Mouse (Mus musculus): ENCODE measurements around the gene March10. TPM values are rescaled to one million over a fixed set of nuclear protein-coding genes. Genes with fewer than 3 reads are reported as not detected.

March10 gene
- polyA plus RNA-seq, 1 experiment from 2014 or later = 0.19 TPM

GRCm38 (mm10) chr11:105470896-105471295, 14.4 kb upstream of the March10 start:
- Histone ChIP-seq H3K4me1 (ENCODE audit: control insufficient read depth, insufficient read depth, low read length) (peaks cover 42% of the 10 kb centered on the region), H3K9ac (ENCODE audit: low read depth, low read length) (no peak overlapping the region), H3K27me3 (ENCODE audit: control insufficient read depth, insufficient read depth, low read length) (no peaks in the 10 kb centered on the region), H3K4me3 (ENCODE audit: low read depth, low read length) (no peak overlapping the region), H3K4me2 (no peak overlapping the region), H3K9me3 (replicated peaks; ENCODE audit: control insufficient read depth, low read length) (no peaks in the 10 kb centered on the region), H3K27ac (ENCODE audit: low read depth, low read length) (no peak overlapping the region), H3K36me3 (ENCODE audit: control insufficient read depth, insufficient read depth, low read length) (no peaks in the 10 kb centered on the region)
- 88% methylated on average over 4 of the region's 4 CpGs for WGBS (ENCODE audit: insufficient replicate concordance)
- no peak for ATAC-seq (replicated peaks; ENCODE audit: insufficient number of reproducible peaks, low FRiP score, low TSS enrichment)

DNA sequence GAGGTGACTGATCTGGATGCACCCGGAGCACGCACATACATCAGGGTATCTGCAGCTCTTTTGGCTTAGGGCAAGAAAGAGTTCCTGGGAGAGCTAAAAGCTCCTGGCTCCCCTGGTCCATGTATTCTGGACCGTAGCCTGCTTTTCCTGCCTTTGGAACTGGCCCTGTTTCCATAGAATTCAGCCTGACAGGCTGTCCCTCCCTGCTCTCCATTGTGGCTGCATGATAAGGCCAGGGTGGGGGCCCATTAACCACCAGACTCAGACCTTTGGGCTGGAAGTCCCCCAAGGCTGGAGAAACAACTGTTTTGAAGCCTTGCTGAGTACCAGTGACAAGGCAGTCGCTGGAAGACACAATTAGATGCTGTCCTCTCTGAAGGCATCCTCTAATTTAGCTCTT, 13.0 kb upstream of the March10 start:
- Histone ChIP-seq H3K36me3 (ENCODE audit: control insufficient read depth, insufficient read depth, low read length) (no peaks in the 10 kb centered on the region), H3K9ac (ENCODE audit: low read depth, low read length) (peak overlapping the region; percentile 10; the same call in 1 of the 2 replicates), H3K4me2 (no peak overlapping the region), H3K4me1 (ENCODE audit: control insufficient read depth, insufficient read depth, low read length) (peaks cover 43% of the 10 kb centered on the region), H3K9me3 (replicated peaks; ENCODE audit: control insufficient read depth, low read length) (no peaks in the 10 kb centered on the region), H3K27ac (ENCODE audit: low read depth, low read length) (peak overlapping the region; percentile 74), H3K4me3 (ENCODE audit: low read depth, low read length) (no peak overlapping the region), H3K27me3 (ENCODE audit: control insufficient read depth, insufficient read depth, low read length) (no peaks in the 10 kb centered on the region)
- 67% methylated on average over 4 of the region's 4 CpGs for WGBS (ENCODE audit: insufficient replicate concordance)
- ATAC-seq (replicated peaks; ENCODE audit: insufficient number of reproducible peaks, low FRiP score, low TSS enrichment) = no peak

GRCm38 (mm10) chr11:105469091-105469507, 12.6 kb upstream of the March10 start:
- Histone ChIP-seq H3K4me2 (no peak overlapping the region), H3K9me3 (replicated peaks; ENCODE audit: control insufficient read depth, low read length) (no peaks in the 10 kb centered on the region), H3K27me3 (ENCODE audit: control insufficient read depth, insufficient read depth, low read length) (no peaks in the 10 kb centered on the region), H3K27ac (ENCODE audit: low read depth, low read length) (peak overlapping the region; percentile 74), H3K4me3 (ENCODE audit: low read depth, low read length) (no peak overlapping the region), H3K9ac (ENCODE audit: low read depth, low read length) (no peak overlapping the region), H3K4me1 (ENCODE audit: control insufficient read depth, insufficient read depth, low read length) (peaks cover 44% of the 10 kb centered on the region), H3K36me3 (ENCODE audit: control insufficient read depth, insufficient read depth, low read length) (no peaks in the 10 kb centered on the region)
- ATAC-seq (replicated peaks; ENCODE audit: insufficient number of reproducible peaks, low FRiP score, low TSS enrichment) = no peak
- WGBS (ENCODE audit: insufficient replicate concordance) = 53% methylated on average over 8 of the region's 8 CpGs

GRCm38 (mm10) chr11:105468436-105468835, 11.9 kb upstream of the March10 start:
- no peak for ATAC-seq (replicated peaks; ENCODE audit: insufficient number of reproducible peaks, low FRiP score, low TSS enrichment)
- H3K36me3 ChIP-seq (ENCODE audit: control insufficient read depth, insufficient read depth, low read length) = no peaks in the 10 kb centered on the region
- H3K4me1 ChIP-seq (ENCODE audit: control insufficient read depth, insufficient read depth, low read length) = peaks cover 41% of the 10 kb centered on the region
- 0 out of 2 replicates have a peak overlapping the region, but pooled peaks have one; percentile 41 for H3K27ac ChIP-seq (ENCODE audit: low read depth, low read length)
- H3K4me3 ChIP-seq (ENCODE audit: low read depth, low read length) = no peak overlapping the region
- WGBS (ENCODE audit: insufficient replicate concordance) = 67% methylated on average over 5 of the region's 5 CpGs
- no peak overlapping the region for H3K4me2 ChIP-seq
- no peaks in the 10 kb centered on the region for H3K9me3 ChIP-seq (replicated peaks; ENCODE audit: control insufficient read depth, low read length)
- no peaks in the 10 kb centered on the region for H3K27me3 ChIP-seq (ENCODE audit: control insufficient read depth, insufficient read depth, low read length)
- no peak overlapping the region for H3K9ac ChIP-seq (ENCODE audit: low read depth, low read length)

- H3K9ac ChIP-seq (ENCODE audit: low read depth, low read length) = no peak overlapping the region
Measured at GRCm38 (mm10) chr11:105467816-105468215, 11.3 kb upstream of the March10 start.

DNA sequence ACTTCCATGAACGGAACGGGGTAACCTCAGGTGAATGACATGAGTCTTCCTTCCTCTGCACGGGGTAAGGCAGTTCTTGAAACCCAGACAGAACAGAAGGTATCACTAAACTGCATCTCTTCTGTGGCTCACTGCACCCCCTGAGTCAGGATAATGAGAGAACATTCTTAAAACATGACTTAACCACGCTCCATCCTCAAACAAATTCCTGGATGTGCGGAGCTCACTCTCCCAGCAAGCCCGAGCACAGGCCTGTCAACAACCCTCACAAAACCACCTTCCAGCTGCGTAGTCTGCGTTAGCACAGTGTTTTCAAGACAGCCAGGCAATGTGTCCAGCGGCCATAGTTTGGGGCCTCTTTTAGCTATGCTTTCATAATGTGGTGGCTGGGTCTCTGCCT, 10.7 kb upstream of the March10 start:
- ATAC-seq (replicated peaks; ENCODE audit: insufficient number of reproducible peaks, low FRiP score, low TSS enrichment) = 0 out of 2 replicates have a peak, but pooled peaks have one; percentile 18
- no peaks in the 10 kb centered on the region for H3K27me3 ChIP-seq (ENCODE audit: control insufficient read depth, insufficient read depth, low read length)
- H3K4me1 ChIP-seq (ENCODE audit: control insufficient read depth, insufficient read depth, low read length) = peaks cover 30% of the 10 kb centered on the region
- no peaks in the 10 kb centered on the region for H3K9me3 ChIP-seq (replicated peaks; ENCODE audit: control insufficient read depth, low read length)
- no peaks in the 10 kb centered on the region for H3K36me3 ChIP-seq (ENCODE audit: control insufficient read depth, insufficient read depth, low read length)
- H3K4me2 ChIP-seq = no peak overlapping the region
- 24% methylated on average over 9 of the region's 9 CpGs for WGBS (ENCODE audit: insufficient replicate concordance)
- peak overlapping the region; percentile 50; the same call in 1 of the 2 replicates for H3K27ac ChIP-seq (ENCODE audit: low read depth, low read length)
- no peak overlapping the region for H3K9ac ChIP-seq (ENCODE audit: low read depth, low read length)
- H3K4me3 ChIP-seq (ENCODE audit: low read depth, low read length) = no peak overlapping the region

More at GRCm38 (mm10) chr11:105467816-105468215, 11.3 kb upstream of the March10 start:
- Histone ChIP-seq H3K9me3 (replicated peaks; ENCODE audit: control insufficient read depth, low read length) (no peaks in the 10 kb centered on the region), H3K27ac (ENCODE audit: low read depth, low read length) (peak overlapping the region; percentile 50; the same call in 1 of the 2 replicates), H3K4me3 (ENCODE audit: low read depth, low read length) (no peak overlapping the region), H3K4me2 (no peak overlapping the region), H3K36me3 (ENCODE audit: control insufficient read depth, insufficient read depth, low read length) (no peaks in the 10 kb centered on the region), H3K4me1 (ENCODE audit: control insufficient read depth, insufficient read depth, low read length) (peaks cover 35% of the 10 kb centered on the region), H3K27me3 (ENCODE audit: control insufficient read depth, insufficient read depth, low read length) (no peaks in the 10 kb centered on the region)
- 85% methylated on average over 3 of the region's 3 CpGs for WGBS (ENCODE audit: insufficient replicate concordance)
- ATAC-seq (replicated peaks; ENCODE audit: insufficient number of reproducible peaks, low FRiP score, low TSS enrichment) = no peak

DNA sequence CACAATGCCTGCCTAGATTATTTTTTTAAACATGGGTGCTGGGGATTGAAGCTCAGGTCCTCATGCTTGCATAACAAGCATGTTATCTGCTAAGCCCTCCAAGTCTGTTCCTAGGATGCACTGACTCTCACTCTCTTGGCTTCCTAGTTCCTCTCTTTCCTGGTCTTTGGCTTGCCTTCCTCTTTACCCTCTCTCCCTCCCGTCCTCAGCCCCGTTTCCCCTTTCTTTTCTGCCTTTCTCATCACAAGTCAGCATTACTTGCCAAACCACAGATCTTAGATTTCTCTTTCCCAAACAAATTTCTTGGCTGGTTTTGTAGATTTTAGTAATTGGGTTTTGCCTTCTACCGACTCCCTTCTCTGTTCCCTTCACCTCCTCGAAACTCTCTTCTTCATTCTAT, 10.2 kb upstream of the March10 start:
- Histone ChIP-seq H3K9ac (ENCODE audit: low read depth, low read length) (no peak overlapping the region), H3K36me3 (ENCODE audit: control insufficient read depth, insufficient read depth, low read length) (no peaks in the 10 kb centered on the region), H3K27me3 (ENCODE audit: control insufficient read depth, insufficient read depth, low read length) (no peaks in the 10 kb centered on the region), H3K4me1 (ENCODE audit: control insufficient read depth, insufficient read depth, low read length) (peaks cover 30% of the 10 kb centered on the region), H3K27ac (ENCODE audit: low read depth, low read length) (peak overlapping the region; percentile 50; the same call in 1 of the 2 replicates), H3K4me2 (no peak overlapping the region), H3K4me3 (ENCODE audit: low read depth, low read length) (no peak overlapping the region), H3K9me3 (replicated peaks; ENCODE audit: control insufficient read depth, low read length) (no peaks in the 10 kb centered on the region)
- ATAC-seq (replicated peaks; ENCODE audit: insufficient number of reproducible peaks, low FRiP score, low TSS enrichment) = no peak
- WGBS (ENCODE audit: insufficient replicate concordance) = 50% methylated on average over 4 of the region's 4 CpGs

DNA sequence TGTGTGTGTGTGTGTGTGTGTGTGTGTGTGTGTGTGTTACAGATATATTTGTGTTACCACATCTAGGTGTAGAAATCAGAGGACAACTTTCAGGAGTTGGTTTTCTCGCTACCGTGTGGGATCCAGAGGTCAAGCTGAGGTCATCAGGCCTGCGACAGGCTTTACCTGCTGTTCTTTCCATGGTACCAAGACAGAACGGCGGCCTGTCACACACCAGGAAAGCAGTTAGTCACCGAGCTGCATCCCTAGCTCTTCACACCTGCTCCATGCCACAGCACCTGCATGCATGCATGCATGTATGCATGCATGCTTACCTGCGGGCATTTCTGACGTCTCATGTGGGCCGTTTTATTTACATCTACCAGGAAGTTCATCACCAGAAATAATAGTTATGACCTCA, 9.0 kb upstream of the March10 start:
- Histone ChIP-seq H3K27me3 (ENCODE audit: control insufficient read depth, insufficient read depth, low read length) (no peaks in the 10 kb centered on the region), H3K9me3 (replicated peaks; ENCODE audit: control insufficient read depth, low read length) (no peaks in the 10 kb centered on the region), H3K9ac (ENCODE audit: low read depth, low read length) (no peak overlapping the region), H3K36me3 (ENCODE audit: control insufficient read depth, insufficient read depth, low read length) (no peaks in the 10 kb centered on the region), H3K4me3 (ENCODE audit: low read depth, low read length) (no peak overlapping the region), H3K4me1 (ENCODE audit: control insufficient read depth, insufficient read depth, low read length) (peaks cover 30% of the 10 kb centered on the region), H3K4me2 (no peak overlapping the region), H3K27ac (ENCODE audit: low read depth, low read length) (no peak overlapping the region)
- ATAC-seq (replicated peaks; ENCODE audit: insufficient number of reproducible peaks, low FRiP score, low TSS enrichment) = no peak
- WGBS (ENCODE audit: insufficient replicate concordance) = 65% methylated on average over 9 of the region's 9 CpGs

- 56% methylated on average over 8 of the region's 8 CpGs for WGBS (ENCODE audit: insufficient replicate concordance)
Measured at GRCm38 (mm10) chr11:105464430-105464967, 8.0 kb upstream of the March10 start.

More at GRCm38 (mm10) chr11:105464430-105464967, 8.0 kb upstream of the March10 start:
- Histone ChIP-seq H3K27me3 (ENCODE audit: control insufficient read depth, insufficient read depth, low read length) (no peaks in the 10 kb centered on the region), H3K4me2 (no peak overlapping the region), H3K27ac (ENCODE audit: low read depth, low read length) (no peak overlapping the region), H3K36me3 (ENCODE audit: control insufficient read depth, insufficient read depth, low read length) (no peaks in the 10 kb centered on the region), H3K9me3 (replicated peaks; ENCODE audit: control insufficient read depth, low read length) (no peaks in the 10 kb centered on the region), H3K4me1 (ENCODE audit: control insufficient read depth, insufficient read depth, low read length) (peaks cover 24% of the 10 kb centered on the region), H3K4me3 (ENCODE audit: low read depth, low read length) (no peak overlapping the region), H3K9ac (ENCODE audit: low read depth, low read length) (no peak overlapping the region)
- no peak for ATAC-seq (replicated peaks; ENCODE audit: insufficient number of reproducible peaks, low FRiP score, low TSS enrichment)
